Mouse (Mus musculus) CD4-positive helper T cell, adult 2 months (primary cell): ENCODE measurements at regions not wholly inside any gene's neighbourhood (a gene's known extent, or its start where the extent isn't known, plus 50 kb on each side); places are given as distances from the start of the nearest gene placed in this dataset.

Experiments
- DNase-seq: peaks from one replicate; pipeline ENCODE4 v3.0.0-alpha.2; 2012; ENCODE audit warnings: low read depth, missing footprints, low spot score

- peak; percentile 11 for DNase-seq
These were observed 263.1 kb upstream of the Tbl1xr1 start for GRCm38 (mm10) chr3:21813401-21813800.

DNA sequence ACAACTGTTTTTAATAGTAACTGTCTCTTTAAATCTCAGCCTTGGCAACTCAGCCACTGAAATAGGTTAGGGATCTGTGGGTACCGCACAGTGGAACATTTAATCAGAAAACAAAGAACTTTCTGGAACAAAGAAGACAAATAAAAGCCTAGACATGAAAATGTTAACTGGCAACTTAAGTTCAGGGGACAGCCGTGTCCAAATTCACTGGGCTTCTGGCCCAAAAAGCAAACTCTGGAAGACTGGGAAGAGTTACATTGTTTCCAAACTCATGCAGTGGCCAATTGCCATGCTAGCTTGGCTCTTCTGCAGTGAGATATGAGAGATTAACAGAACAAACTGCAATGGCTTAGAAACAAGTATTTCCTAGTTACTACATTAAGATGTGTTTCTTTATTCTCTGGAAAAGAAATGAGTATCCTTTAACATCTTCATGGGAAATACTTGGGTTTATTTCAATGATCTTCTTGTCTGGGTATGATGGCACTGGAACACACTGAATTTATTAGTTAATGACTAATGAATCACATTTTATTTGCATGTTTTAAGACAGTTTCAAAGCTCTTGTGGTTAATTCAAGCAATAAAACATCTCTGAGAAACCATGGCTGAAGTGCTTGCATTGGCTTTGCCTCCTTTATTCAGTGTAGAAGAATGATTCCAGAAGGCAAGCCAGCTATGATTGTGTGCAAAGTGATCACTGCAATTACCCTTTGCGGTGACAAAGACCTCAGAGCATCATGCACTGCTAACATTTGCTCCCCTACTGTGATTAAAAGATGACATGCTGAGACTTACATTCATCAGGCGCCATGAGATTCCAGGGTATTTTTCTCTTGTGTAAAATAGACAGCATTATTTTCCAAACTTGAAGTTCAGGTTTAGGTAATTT is 259.2 kb upstream of the Tbl1xr1 start:
- no peak for DNase-seq

DNA sequence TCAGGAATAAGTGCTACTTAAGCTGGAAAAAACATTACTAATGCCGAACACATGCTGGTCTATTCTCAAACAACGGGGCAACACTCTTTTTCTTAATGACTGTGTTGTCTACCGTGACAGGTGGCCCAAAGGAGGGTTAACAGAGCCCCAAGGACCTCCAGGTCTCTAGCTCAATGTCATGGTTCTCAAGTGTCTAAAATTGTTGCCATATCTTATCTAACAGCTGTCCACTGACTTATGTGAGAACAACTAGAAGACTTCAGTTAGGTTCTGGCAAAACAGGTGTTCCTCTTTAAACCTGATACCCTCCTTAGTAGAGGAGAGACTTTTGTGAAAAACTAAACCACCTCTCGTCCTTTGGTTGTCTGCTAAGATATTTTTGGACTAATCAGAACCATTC is 257.4 kb upstream of the Tbl1xr1 start:
- DNase-seq = no peak

DNA sequence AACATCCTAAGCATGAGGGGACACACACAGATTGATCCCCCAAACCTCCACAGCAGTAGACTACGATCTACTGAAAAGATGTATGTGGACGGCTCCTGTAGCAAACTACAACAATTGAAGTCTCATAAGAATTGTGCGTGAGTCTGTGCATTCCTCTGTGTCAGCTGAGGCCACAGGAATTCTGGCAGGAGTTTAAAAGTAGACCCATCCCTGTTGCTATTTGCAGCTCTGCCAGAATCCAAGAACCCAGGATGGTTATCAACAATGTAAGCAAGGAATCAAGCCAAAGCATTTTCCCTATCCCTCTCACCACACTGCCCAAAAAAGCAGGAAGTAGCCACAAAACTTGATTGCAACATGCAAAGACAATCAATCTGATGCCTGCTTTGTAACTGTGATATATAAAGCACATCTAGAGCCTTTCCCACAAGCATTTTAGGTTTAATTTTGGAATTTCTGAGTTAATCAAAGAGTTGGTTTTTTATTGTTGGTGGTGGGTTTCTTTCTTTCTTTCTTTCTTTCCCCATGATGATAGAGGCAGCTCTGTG is 256.3 kb upstream of the Tbl1xr1 start:
- no peak for DNase-seq

- DNase-seq = no peak
These were observed 253.8 kb upstream of the Tbl1xr1 start for GRCm38 (mm10) chr3:21822675-21823074.

DNA sequence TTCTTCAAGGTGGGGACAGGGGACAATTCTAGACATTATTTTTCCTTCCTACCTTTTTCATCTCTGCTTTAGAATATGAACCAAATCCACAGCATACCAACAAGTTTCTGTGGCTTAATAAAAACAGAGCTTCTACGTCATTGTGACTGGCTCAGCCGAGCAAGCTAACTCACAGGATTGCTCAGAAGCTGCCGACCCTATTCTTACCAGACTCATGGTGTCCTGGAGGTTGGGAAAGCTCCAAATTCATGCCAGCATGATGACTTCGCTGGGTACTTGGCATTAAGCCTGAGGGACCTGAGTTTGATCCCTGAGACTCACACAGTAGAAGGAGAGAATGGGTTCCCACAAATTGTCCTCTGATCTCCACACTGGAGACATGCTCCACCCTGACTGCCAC is 253.1 kb upstream of the Tbl1xr1 start:
- no peak for DNase-seq

DNA sequence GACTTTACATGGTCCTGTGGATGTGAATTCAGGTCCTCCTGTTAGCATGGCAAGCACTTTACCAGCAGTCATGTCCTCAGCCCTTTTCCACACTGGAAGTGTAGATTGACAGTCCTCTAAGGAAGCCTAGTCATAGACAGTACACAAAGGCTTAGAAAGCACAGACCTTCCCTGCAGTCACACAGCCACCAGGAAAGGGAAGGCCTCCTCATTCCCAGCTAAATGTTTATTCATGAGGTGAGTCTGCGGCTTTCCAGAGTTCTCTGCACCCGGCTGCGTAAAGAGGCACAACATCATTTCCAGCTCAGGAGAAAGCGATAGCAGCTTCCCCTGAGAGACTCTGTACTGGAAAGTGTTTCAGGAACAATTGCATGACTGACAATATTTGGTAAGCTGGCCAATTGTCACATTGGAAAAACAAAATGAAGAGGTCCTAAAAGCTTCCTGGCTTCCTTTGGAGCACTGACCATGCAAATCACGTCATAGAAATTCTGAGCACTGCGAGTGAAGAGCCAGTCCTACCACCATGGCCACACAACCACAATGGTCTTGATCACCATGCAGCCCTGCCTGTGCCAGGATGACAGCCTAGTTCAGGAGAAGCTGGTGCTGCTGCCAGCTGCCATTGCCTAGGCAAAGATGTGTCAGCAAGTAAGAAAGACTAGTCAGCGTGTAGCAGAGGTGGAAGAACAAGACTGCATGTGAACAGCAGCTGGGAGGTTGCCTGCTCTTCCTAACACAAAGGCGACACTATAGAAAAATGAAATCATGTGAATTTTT is 252.2 kb upstream of the Tbl1xr1 start:
- no peak for DNase-seq

GRCm38 (mm10) chr3:21824913-21825610 is 251.4 kb upstream of the Tbl1xr1 start:
- DNase-seq = no peak

GRCm38 (mm10) chr3:21827656-21828055 is 248.8 kb upstream of the Tbl1xr1 start:
- DNase-seq = no peak

GRCm38 (mm10) chr3:21833111-21833510 is 243.3 kb upstream of the Tbl1xr1 start:
- no peak for DNase-seq

DNA sequence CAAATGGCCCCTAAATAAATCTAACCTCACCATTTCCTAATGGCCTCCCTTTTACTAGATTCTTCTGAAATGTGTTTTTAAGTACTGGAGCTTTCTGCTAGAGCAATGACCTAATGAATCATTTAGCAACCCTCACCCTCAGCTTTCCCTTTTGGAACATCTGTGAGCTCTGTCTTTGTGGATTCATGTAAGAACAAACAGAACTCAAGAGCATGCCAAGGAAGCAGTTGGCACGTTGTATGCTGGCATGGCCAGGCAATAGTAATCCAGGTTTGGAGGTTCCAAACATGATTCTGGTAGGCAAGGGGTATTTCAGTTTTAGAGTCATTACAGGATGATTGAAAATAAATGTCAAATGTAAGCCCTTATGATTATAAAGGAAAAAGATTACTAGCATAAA is 240.9 kb upstream of the Tbl1xr1 start:
- no peak for DNase-seq

GRCm38 (mm10) chr3:21837297-21837946 is 239.0 kb upstream of the Tbl1xr1 start:
- no peak for DNase-seq

- DNase-seq = no peak
These were observed 235.5 kb upstream of the Tbl1xr1 start for GRCm38 (mm10) chr3:21840751-21841488.

DNA sequence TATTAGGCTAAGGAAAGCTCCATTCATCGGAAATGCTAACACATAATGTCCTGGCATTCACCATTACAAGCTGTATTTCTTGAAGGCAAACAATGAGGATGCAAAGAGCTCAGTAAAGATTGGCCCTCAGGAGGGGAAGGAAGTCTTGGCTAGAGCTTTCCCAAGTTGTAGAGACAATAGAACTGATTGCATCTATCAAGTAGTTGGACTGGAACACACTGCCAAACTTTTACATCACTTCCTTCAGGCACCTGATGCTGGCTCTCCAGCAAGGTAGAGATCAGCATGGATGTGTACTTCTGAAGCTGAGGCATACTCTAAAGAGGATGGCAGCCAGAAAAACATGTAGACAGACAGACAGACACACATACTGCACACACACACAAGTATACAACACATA is 234.9 kb upstream of the Tbl1xr1 start:
- no peak for DNase-seq

DNA sequence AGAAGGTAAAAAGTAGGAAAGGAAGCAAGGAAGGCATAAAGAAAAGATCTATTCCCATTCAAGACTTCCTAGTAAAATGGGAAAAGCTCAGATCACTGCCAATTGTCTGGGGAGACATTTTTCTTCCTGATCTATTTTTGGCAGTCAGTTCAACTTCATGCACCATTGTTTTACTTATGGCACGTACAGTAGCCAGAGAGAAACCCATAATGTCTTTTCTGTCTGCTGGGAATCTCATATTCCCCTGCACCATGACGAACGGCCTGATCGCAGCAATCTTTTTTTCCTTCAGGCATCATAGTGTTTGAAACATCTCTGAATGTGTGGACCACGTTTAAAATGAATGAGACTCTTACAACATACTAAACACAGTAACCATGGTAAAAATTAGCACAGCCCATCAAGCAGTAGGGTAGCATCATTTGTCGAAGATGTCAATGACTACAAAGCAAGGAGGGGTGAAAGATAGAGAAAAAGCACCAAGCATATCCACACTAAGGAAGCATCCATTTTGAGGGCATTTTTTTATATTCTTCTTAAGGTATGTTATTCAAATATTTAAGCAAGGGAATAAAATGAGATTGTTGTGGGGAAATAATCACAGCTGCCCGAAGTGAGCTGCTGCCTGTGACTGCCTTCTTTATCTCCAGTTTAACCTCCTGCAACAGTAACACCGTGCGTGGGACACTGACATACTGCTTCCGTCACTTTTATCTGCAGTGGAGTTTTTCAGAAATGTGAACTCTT is 233.7 kb upstream of the Tbl1xr1 start:
- no peak for DNase-seq

- no peak for DNase-seq
These were observed 233.1 kb upstream of the Tbl1xr1 start for GRCm38 (mm10) chr3:21843292-21843852.

DNA sequence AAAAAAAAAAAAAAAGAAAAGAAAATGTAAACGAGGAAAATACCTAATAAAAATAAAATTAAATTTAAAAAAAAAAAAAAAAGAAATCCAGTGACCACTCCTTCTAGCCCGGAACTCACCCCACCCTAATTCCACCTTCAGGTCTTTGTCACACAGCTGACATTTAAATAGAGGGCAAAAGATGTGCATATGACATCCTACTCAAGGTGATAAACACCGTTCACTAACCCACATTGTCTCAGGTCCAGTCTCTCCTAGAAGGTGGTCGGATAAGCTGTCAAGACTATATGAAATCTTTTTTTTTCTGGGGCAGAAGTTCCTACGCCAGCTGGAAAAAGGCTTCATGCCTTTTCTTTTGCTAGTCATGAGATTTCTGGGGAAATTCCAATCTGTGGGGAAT is 226.6 kb upstream of the Tbl1xr1 start:
- no peak for DNase-seq

- no peak for DNase-seq
These were observed 225.5 kb upstream of the Tbl1xr1 start for GRCm38 (mm10) chr3:21850977-21851376.

GRCm38 (mm10) chr3:21854340-21854739 is 222.1 kb upstream of the Tbl1xr1 start:
- DNase-seq = no peak

DNA sequence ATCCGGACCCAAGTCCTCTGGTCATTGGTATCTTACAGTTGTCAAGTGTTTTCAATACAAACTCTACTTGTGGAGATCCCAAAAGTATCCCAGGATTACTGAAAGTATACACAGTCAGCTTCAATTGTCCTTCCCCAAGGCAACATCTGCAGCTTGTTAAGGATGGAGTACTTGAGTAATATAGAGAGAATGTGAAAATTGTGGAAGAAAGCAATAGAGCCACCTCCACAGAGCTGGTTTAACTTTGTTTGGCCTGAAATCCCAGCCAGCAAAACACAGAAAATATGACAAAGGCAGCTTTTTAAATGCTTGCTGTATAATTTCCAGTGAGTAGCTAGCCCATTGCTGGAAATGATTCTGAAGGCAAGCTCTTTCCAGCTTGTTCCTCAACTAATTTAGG is 217.0 kb upstream of the Tbl1xr1 start:
- no peak for DNase-seq
